Mouse (Mus musculus) embryonic facial prominence, embryonic 10.5 days (tissue): ENCODE results near the gene Epha10. TPM values are rescaled to one million over a fixed set of nuclear protein-coding genes. Genes with fewer than 3 reads are reported as not detected.

Source experiments
- DNase-seq: peaks from one replicate; pipeline ENCODE4 v3.0.0-alpha.2; 2017; ENCODE audit warnings: low spot score
- H3K27ac ChIP-seq: fragments of 300-500 bp; sonication (generic); replicated peaks from 2 replicates; pipeline ENCODE4 v1.5.1; 2016; ENCODE audit warnings: mild to moderate bottlenecking
- H3K27me3 ChIP-seq: fragments of 300-500 bp; sonication (generic); replicated peaks from 2 replicates; pipeline ENCODE4 v1.6.1; 2016; ENCODE audit warnings: low read depth, mild to moderate bottlenecking; ENCODE audit not compliant: poor library complexity, severe bottlenecking
- H3K36me3 ChIP-seq: fragments of 300-500 bp; sonication (generic); replicated peaks from 2 replicates; pipeline ENCODE4 v1.6.1; 2016; ENCODE audit warnings: mild to moderate bottlenecking, moderate library complexity
- H3K4me1 ChIP-seq: fragments of 300-500 bp; sonication (generic); 2 replicates; pipeline ENCODE4 v1.6.1; 2016
- H3K4me3 ChIP-seq: fragments of 300-500 bp; sonication (generic); 2 replicates; pipeline ENCODE4 v1.5.1; 2016; ENCODE audit warnings: mild to moderate bottlenecking, moderate library complexity
- H3K9me3 ChIP-seq: fragments of 300-500 bp; sonication (generic); 2 replicates; pipeline ENCODE4 v1.6.1; 2016; ENCODE audit warnings: mild to moderate bottlenecking
- WGBS: fragments of 180-500 bp; shearing (Covaris S2); methylation state at CpG from one replicate; pipeline ENCODE4 v1.1.7; 2016; 5-methylcytosine and 5-hydroxymethylcytosine counted together
- polyA plus RNA-seq: library from polyadenylated mRNA; unstranded; fragments of >200 nt; fragmentation: Nextera tagmentation; extraction: Ambion mirVana; gene quantifications from 2 replicates; pipeline ENCODE4 v1.2.1, GENCODE M21; 2016

The Epha10 gene
- 1.1 and 1.6 TPM in 2 replicates for polyA plus RNA-seq

GRCm38 (mm10) chr4:124880599-124880998 is at the start of gene Epha10:
Gene Epha10, plus strand, starts transcription at chr4:124880899.
- no peaks in the 10 kb centered on the region for H3K36me3 ChIP-seq
- H3K9me3 ChIP-seq: peaks cover 5% of the 10 kb centered on the region; the same call in 1 of the 2 replicates
- peaks cover 71% of the 10 kb centered on the region for H3K27me3 ChIP-seq
- H3K4me3 ChIP-seq: peak within 1 kb of the TSS; percentile 62
- H3K27ac ChIP-seq: no peak within 1 kb of the TSS
- WGBS: 6% methylated on average over 11 of the region's 11 CpGs
- H3K4me1 ChIP-seq: peaks cover 30% of the 10 kb centered on the region
- DNase-seq: no peak

- Histone ChIP-seq H3K4me1 (no peaks in the 10 kb centered on the region), H3K27ac (no peak overlapping the region), H3K9me3 (no peaks in the 10 kb centered on the region), H3K36me3 (peaks cover 83% of the 10 kb centered on the region), H3K4me3 (no peak overlapping the region), H3K27me3 (no peaks in the 10 kb centered on the region)
- 94% methylated on average over 10 of the region's 10 CpGs for WGBS
- no peak for DNase-seq
These were observed 47.9 kb upstream of the Epha10 start for GRCm38 (mm10) chr4:124832796-124833195.

GRCm38 (mm10) chr4:124838035-124838700 is 42.5 kb upstream of the Epha10 start:
- DNase-seq: no peak
- Histone ChIP-seq H3K27ac (no peak overlapping the region), H3K36me3 (peaks cover 91% of the 10 kb centered on the region), H3K4me3 (no peak overlapping the region), H3K4me1 (no peaks in the 10 kb centered on the region), H3K9me3 (0 out of 2 replicates have a peak, but pooled peaks cover 3% of the 10 kb centered on the region), H3K27me3 (no peaks in the 10 kb centered on the region)
- WGBS: 89% methylated on average over 14 of the region's 14 CpGs

GRCm38 (mm10) chr4:124840998-124841397 is 39.7 kb upstream of the Epha10 start:
- DNase-seq: no peak
- WGBS: 94% methylated on average over 1 of the region's 1 CpGs
- Histone ChIP-seq H3K36me3 (peaks cover 89% of the 10 kb centered on the region), H3K9me3 (0 out of 2 replicates have a peak, but pooled peaks cover 3% of the 10 kb centered on the region), H3K4me1 (0 out of 2 replicates have a peak, but pooled peaks cover 4% of the 10 kb centered on the region), H3K4me3 (no peak overlapping the region), H3K27ac (no peak overlapping the region), H3K27me3 (no peaks in the 10 kb centered on the region)

DNA sequence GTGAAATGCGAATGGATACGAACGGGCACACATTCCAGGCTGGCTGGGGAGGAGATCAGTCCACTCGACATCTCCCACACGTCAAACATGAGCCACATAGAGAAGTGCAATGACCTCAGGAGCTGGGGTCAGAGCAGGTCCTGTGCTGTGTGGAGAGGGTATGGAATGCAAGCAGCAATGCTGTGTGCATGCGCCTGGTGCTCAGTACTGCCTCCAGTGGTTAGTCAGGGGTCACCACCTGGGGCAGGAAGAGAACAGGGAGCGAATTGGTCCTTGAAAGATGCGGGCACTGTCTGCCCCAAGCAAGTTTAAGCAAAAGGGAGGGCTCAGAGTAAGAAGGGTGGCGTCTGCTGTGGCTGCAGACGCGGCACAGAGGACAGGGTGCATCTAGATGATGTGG is 37.2 kb upstream of the Epha10 start:
- 0 out of 2 replicates have a peak, but pooled peaks cover 3% of the 10 kb centered on the region for H3K9me3 ChIP-seq
- no peaks in the 10 kb centered on the region for H3K27me3 ChIP-seq
- no peak overlapping the region for H3K4me3 ChIP-seq
- WGBS: 55% methylated on average over 11 of the region's 11 CpGs
- no peak overlapping the region for H3K27ac ChIP-seq
- peaks cover 9% of the 10 kb centered on the region; the same call in 1 of the 2 replicates for H3K4me1 ChIP-seq
- DNase-seq: peak; percentile 58
- peaks cover 80% of the 10 kb centered on the region for H3K36me3 ChIP-seq

- 11% methylated on average over 8 of the region's 8 CpGs for WGBS
- H3K27me3 ChIP-seq: no peaks in the 10 kb centered on the region
- peak; percentile 86 for DNase-seq
- peaks cover 46% of the 10 kb centered on the region for H3K36me3 ChIP-seq
- no peaks in the 10 kb centered on the region for H3K9me3 ChIP-seq
- H3K4me3 ChIP-seq: no peak overlapping the region
- H3K27ac ChIP-seq: no peak overlapping the region
- peaks cover 33% of the 10 kb centered on the region for H3K4me1 ChIP-seq
These were observed 33.1 kb upstream of the Epha10 start for GRCm38 (mm10) chr4:124847573-124847972.

- H3K36me3 ChIP-seq: peaks cover 47% of the 10 kb centered on the region
- WGBS: 3% methylated on average over 24 of the region's 24 CpGs
- peak overlapping the region; percentile 99 for H3K4me3 ChIP-seq
- DNase-seq: no peak
- H3K9me3 ChIP-seq: no peaks in the 10 kb centered on the region
- H3K4me1 ChIP-seq: peaks cover 33% of the 10 kb centered on the region
- H3K27ac ChIP-seq: peak overlapping the region; percentile 95
- H3K27me3 ChIP-seq: no peaks in the 10 kb centered on the region
These were observed 31.0 kb upstream of the Epha10 start for GRCm38 (mm10) chr4:124849631-124850260.

GRCm38 (mm10) chr4:124850261-124850913 is 30.3 kb upstream of the Epha10 start, which contains the start of gene Yrdc:
Gene Yrdc, plus strand, starts transcription at chr4:124850679.
- Histone ChIP-seq H3K36me3 (peaks cover 47% of the 10 kb centered on the region), H3K4me1 (peaks cover 33% of the 10 kb centered on the region), H3K27ac (peak within 1 kb of the TSS; percentile 95), H3K4me3 (peak within 1 kb of the TSS; percentile 99), H3K9me3 (no peaks in the 10 kb centered on the region), H3K27me3 (no peaks in the 10 kb centered on the region)
- peak; percentile 97 for DNase-seq
- under 1% methylated on average over 90 of the region's 90 CpGs for WGBS

GRCm38 (mm10) chr4:124850933-124851658 is 29.6 kb upstream of the Epha10 start, which contains the start of gene 1110065P20Rik:
Gene 1110065P20Rik, minus strand, starts transcription at chr4:124851196.
- peak within 1 kb of the TSS; percentile 99 for H3K4me3 ChIP-seq
- H3K27ac ChIP-seq: peak within 1 kb of the TSS; percentile 95
- 1% methylated on average over 75 of the region's 75 CpGs for WGBS
- H3K9me3 ChIP-seq: no peaks in the 10 kb centered on the region
- peaks cover 52% of the 10 kb centered on the region for H3K36me3 ChIP-seq
- peak; percentile 74 for DNase-seq
- H3K27me3 ChIP-seq: no peaks in the 10 kb centered on the region
- H3K4me1 ChIP-seq: peaks cover 33% of the 10 kb centered on the region

DNA sequence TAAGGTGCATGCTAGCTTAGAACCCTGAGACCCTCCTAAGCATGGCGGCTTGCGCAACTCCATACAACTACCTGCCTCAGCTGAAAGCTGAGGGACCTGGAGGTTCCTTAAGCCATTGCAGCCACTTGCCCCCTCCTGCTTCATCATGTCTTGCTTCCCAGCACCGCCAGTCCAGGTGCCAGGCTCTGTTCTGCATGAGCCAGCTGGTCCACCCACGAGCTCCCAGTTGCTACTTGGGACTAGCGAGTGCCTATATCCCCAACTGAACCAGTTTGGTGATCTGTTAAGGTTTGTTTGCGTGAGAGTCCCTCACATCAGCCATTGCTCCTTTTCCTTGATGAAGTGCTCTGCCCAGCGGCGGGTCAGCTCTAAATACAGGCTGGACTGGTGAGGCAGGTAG is 24.4 kb upstream of the Epha10 start:
- H3K27ac ChIP-seq: no peak overlapping the region
- WGBS: 93% methylated on average over 8 of the region's 8 CpGs
- peaks cover 10% of the 10 kb centered on the region for H3K27me3 ChIP-seq
- no peaks in the 10 kb centered on the region for H3K9me3 ChIP-seq
- H3K36me3 ChIP-seq: peaks cover 58% of the 10 kb centered on the region
- no peak overlapping the region for H3K4me3 ChIP-seq
- peaks cover 19% of the 10 kb centered on the region for H3K4me1 ChIP-seq
- no peak for DNase-seq

- peaks cover 31% of the 10 kb centered on the region for H3K27me3 ChIP-seq
- H3K27ac ChIP-seq: no peak overlapping the region
- no peaks in the 10 kb centered on the region for H3K9me3 ChIP-seq
- H3K4me1 ChIP-seq: peaks cover 18% of the 10 kb centered on the region
- WGBS: 85% methylated on average over 5 of the region's 5 CpGs
- DNase-seq: no peak
- no peak overlapping the region for H3K4me3 ChIP-seq
- peaks cover 43% of the 10 kb centered on the region for H3K36me3 ChIP-seq
These were observed 22.3 kb upstream of the Epha10 start for GRCm38 (mm10) chr4:124858370-124858769.

- Histone ChIP-seq H3K27ac (no peak overlapping the region), H3K4me1 (peaks cover 18% of the 10 kb centered on the region), H3K9me3 (no peaks in the 10 kb centered on the region), H3K4me3 (peak overlapping the region; percentile 19; the same call in 1 of the 2 replicates), H3K27me3 (peaks cover 40% of the 10 kb centered on the region), H3K36me3 (peaks cover 23% of the 10 kb centered on the region)
- DNase-seq: peak; percentile 87
- 12% methylated on average over 7 of the region's 7 CpGs for WGBS
These were observed 20.3 kb upstream of the Epha10 start for GRCm38 (mm10) chr4:124860446-124860845.
